Mouse (Mus musculus) ES-Bruce4 (cell line): ENCODE measurements around the gene Tmigd1.

Experiments
- CTCF ChIP-seq: IDR thresholded peaks from one replicate; pipeline ENCODE4 v1.8.1; 2011; ENCODE audit warnings: low read depth, low read length
- EP300 ChIP-seq: IDR thresholded peaks from 2 replicates; pipeline ENCODE4 v1.6.1; 2011; ENCODE audit warnings: low read depth, low read length; ENCODE audit not compliant: insufficient read depth
- POLR2A ChIP-seq: IDR thresholded peaks from one replicate; pipeline ENCODE4 v1.8.1; 2011; ENCODE audit warnings: low read length; ENCODE audit not compliant: insufficient read depth

GRCm38 (mm10) chr11:76889339-76890164, 12.4 kb upstream of the Tmigd1 start:
- TF ChIP-seq CTCF (no peak), POLR2A (no peak), EP300 (no peak)
